Mouse (Mus musculus): Measurements from ENCODE around the gene Mylk. TPM values are rescaled to one million over a fixed set of nuclear protein-coding genes. Genes with fewer than 3 reads are reported as not detected.

The Mylk gene
- polyA plus RNA-seq, 1 experiment: 6.3 TPM

GRCm38 (mm10) chr16:34857631-34858030, 112.6 kb downstream of the Mylk start:
- H3K4me3 ChIP-seq (replicated peaks; ENCODE audit: insufficient read depth, low read depth, low read length): no peak overlapping the region
- WGBS: 82% methylated on average over 5 of the region's 5 CpGs
- no peak overlapping the region for H3K27ac ChIP-seq (ENCODE audit: insufficient read depth, low read length)
- H3K4me1 ChIP-seq (ENCODE audit: control insufficient read depth, insufficient read depth, low read length): no peaks in the 10 kb centered on the region
- H3K27me3 ChIP-seq (ENCODE audit: control insufficient read depth, insufficient read depth, low read length): no peaks in the 10 kb centered on the region
- DNase-seq: no peak
- no peak for TF ChIP-seq POLR2A (IDR thresholded peaks at IDR 0.05; ENCODE audit: borderline replicate concordance, insufficient read depth, low read length)
- TF ChIP-seq CTCF (IDR thresholded peaks at IDR 0.05; ENCODE audit: borderline replicate concordance, insufficient read depth, low read depth, low read length): no peak

- Histone ChIP-seq H3K4me1 (ENCODE audit: control insufficient read depth, insufficient read depth, low read length) (no peaks in the 10 kb centered on the region), H3K27me3 (ENCODE audit: control insufficient read depth, insufficient read depth, low read length) (no peaks in the 10 kb centered on the region), H3K4me3 (replicated peaks; ENCODE audit: insufficient read depth, low read depth, low read length) (no peak overlapping the region), H3K27ac (ENCODE audit: insufficient read depth, low read length) (no peak overlapping the region)
- DNase-seq: no peak
- no peak for TF ChIP-seq POLR2A (IDR thresholded peaks at IDR 0.05; ENCODE audit: borderline replicate concordance, insufficient read depth, low read length)
- TF ChIP-seq CTCF (IDR thresholded peaks at IDR 0.05; ENCODE audit: borderline replicate concordance, insufficient read depth, low read depth, low read length): no peak
- 85% methylated on average over 3 of the region's 3 CpGs for WGBS
These were observed 115.8 kb downstream of the Mylk start for GRCm38 (mm10) chr16:34860761-34861160.

- no peak for DNase-seq
- TF ChIP-seq POLR2A (IDR thresholded peaks at IDR 0.05; ENCODE audit: borderline replicate concordance, insufficient read depth, low read length) (no peak), CTCF (IDR thresholded peaks at IDR 0.05; ENCODE audit: borderline replicate concordance, insufficient read depth, low read depth, low read length) (no peak)
- Histone ChIP-seq H3K4me1 (ENCODE audit: control insufficient read depth, insufficient read depth, low read length) (no peaks in the 10 kb centered on the region), H3K27ac (ENCODE audit: insufficient read depth, low read length) (no peak overlapping the region), H3K27me3 (ENCODE audit: control insufficient read depth, insufficient read depth, low read length) (no peaks in the 10 kb centered on the region), H3K4me3 (replicated peaks; ENCODE audit: insufficient read depth, low read depth, low read length) (no peak overlapping the region)
- WGBS: 79% methylated on average over 10 of the region's 10 CpGs
These were observed 116.8 kb downstream of the Mylk start for GRCm38 (mm10) chr16:34861744-34862365.

GRCm38 (mm10) chr16:34865373-34865772, 120.4 kb downstream of the Mylk start:
- Histone ChIP-seq H3K27me3 (ENCODE audit: control insufficient read depth, insufficient read depth, low read length) (no peaks in the 10 kb centered on the region), H3K27ac (ENCODE audit: insufficient read depth, low read length) (no peak overlapping the region), H3K4me1 (ENCODE audit: control insufficient read depth, insufficient read depth, low read length) (no peaks in the 10 kb centered on the region), H3K4me3 (replicated peaks; ENCODE audit: insufficient read depth, low read depth, low read length) (no peak overlapping the region)
- 88% methylated on average over 4 of the region's 4 CpGs for WGBS
- DNase-seq: no peak
- TF ChIP-seq POLR2A (IDR thresholded peaks at IDR 0.05; ENCODE audit: borderline replicate concordance, insufficient read depth, low read length): no peak
- no peak for TF ChIP-seq CTCF (IDR thresholded peaks at IDR 0.05; ENCODE audit: borderline replicate concordance, insufficient read depth, low read depth, low read length)

GRCm38 (mm10) chr16:34867217-34867616, 122.2 kb downstream of the Mylk start:
- no peak overlapping the region for H3K4me3 ChIP-seq (replicated peaks; ENCODE audit: insufficient read depth, low read depth, low read length)
- TF ChIP-seq CTCF (IDR thresholded peaks at IDR 0.05; ENCODE audit: borderline replicate concordance, insufficient read depth, low read depth, low read length) (no peak), POLR2A (IDR thresholded peaks at IDR 0.05; ENCODE audit: borderline replicate concordance, insufficient read depth, low read length) (no peak)
- no peaks in the 10 kb centered on the region for H3K4me1 ChIP-seq (ENCODE audit: control insufficient read depth, insufficient read depth, low read length)
- DNase-seq: no peak
- no peak overlapping the region for H3K27ac ChIP-seq (ENCODE audit: insufficient read depth, low read length)
- 98% methylated on average over 2 of the region's 2 CpGs for WGBS
- no peaks in the 10 kb centered on the region for H3K27me3 ChIP-seq (ENCODE audit: control insufficient read depth, insufficient read depth, low read length)

- H3K27me3 ChIP-seq (ENCODE audit: control insufficient read depth, insufficient read depth, low read length): no peaks in the 10 kb centered on the region; the same call in 1 of the 2 replicates
- no peak for DNase-seq
- WGBS: 88% methylated on average over 18 of the region's 18 CpGs
- no peak overlapping the region for H3K4me3 ChIP-seq (replicated peaks; ENCODE audit: insufficient read depth, low read depth, low read length)
- no peak overlapping the region for H3K27ac ChIP-seq (ENCODE audit: insufficient read depth, low read length)
- TF ChIP-seq POLR2A (IDR thresholded peaks at IDR 0.05; ENCODE audit: borderline replicate concordance, insufficient read depth, low read length) (no peak), CTCF (IDR thresholded peaks at IDR 0.05; ENCODE audit: borderline replicate concordance, insufficient read depth, low read depth, low read length) (no peak)
- no peaks in the 10 kb centered on the region for H3K4me1 ChIP-seq (ENCODE audit: control insufficient read depth, insufficient read depth, low read length)
These were observed 135.2 kb downstream of the Mylk start for GRCm38 (mm10) chr16:34880031-34880778.

GRCm38 (mm10) chr16:34880815-34881214, 135.8 kb downstream of the Mylk start:
- H3K27ac ChIP-seq (ENCODE audit: insufficient read depth, low read length): no peak overlapping the region
- no peaks in the 10 kb centered on the region; the same call in 1 of the 2 replicates for H3K27me3 ChIP-seq (ENCODE audit: control insufficient read depth, insufficient read depth, low read length)
- TF ChIP-seq POLR2A (IDR thresholded peaks at IDR 0.05; ENCODE audit: borderline replicate concordance, insufficient read depth, low read length) (no peak), CTCF (IDR thresholded peaks at IDR 0.05; ENCODE audit: borderline replicate concordance, insufficient read depth, low read depth, low read length) (no peak)
- H3K4me3 ChIP-seq (replicated peaks; ENCODE audit: insufficient read depth, low read depth, low read length): no peak overlapping the region
- H3K4me1 ChIP-seq (ENCODE audit: control insufficient read depth, insufficient read depth, low read length): no peaks in the 10 kb centered on the region
- WGBS: 78% methylated on average over 4 of the region's 4 CpGs
- DNase-seq: no peak

- no peaks in the 10 kb centered on the region for H3K27me3 ChIP-seq (ENCODE audit: control insufficient read depth, insufficient read depth, low read length)
- no peak for DNase-seq
- WGBS: 86% methylated on average over 1 of the region's 1 CpGs
- no peaks in the 10 kb centered on the region for H3K4me1 ChIP-seq (ENCODE audit: control insufficient read depth, insufficient read depth, low read length)
- H3K4me3 ChIP-seq (replicated peaks; ENCODE audit: insufficient read depth, low read depth, low read length): no peak overlapping the region
- TF ChIP-seq POLR2A (IDR thresholded peaks at IDR 0.05; ENCODE audit: borderline replicate concordance, insufficient read depth, low read length): no peak
- TF ChIP-seq CTCF (IDR thresholded peaks at IDR 0.05; ENCODE audit: borderline replicate concordance, insufficient read depth, low read depth, low read length): no peak
- H3K27ac ChIP-seq (ENCODE audit: insufficient read depth, low read length): no peak overlapping the region
These were observed 142.0 kb downstream of the Mylk start for GRCm38 (mm10) chr16:34887037-34887436.

Measured in cerebellum, adult 2 months (tissue).